Mouse (Mus musculus) intestine, embryonic 14.5 days (tissue): Measurements from ENCODE around the gene Fam78a. TPM values are rescaled to one million over a fixed set of nuclear protein-coding genes. Genes with fewer than 3 reads are reported as not detected.

ENCODE experiments used
- ATAC-seq: fragments of 200-750 bp; cut with Nextera tagmentation; replicated peaks from 2 replicates; pipeline ENCODE4 v1.8.0; 2017; ENCODE audit warnings: low read depth, moderate number of reproducible peaks, moderate TSS enrichment, moderate library complexity; ENCODE audit not compliant: low FRiP score, low TSS enrichment
- DNase-seq: peaks from one replicate; pipeline ENCODE4 v3.0.0-alpha.2; 2018; ENCODE audit warnings: low spot score
- H3K27ac ChIP-seq: fragments of 300-500 bp; sonication (generic); 2 replicates; pipeline ENCODE4 v1.5.1; 2014; ENCODE audit warnings: low read depth, mild to moderate bottlenecking, control low read depth
- H3K27me3 ChIP-seq: fragments of 300-500 bp; sonication (generic); replicated peaks from 2 replicates; pipeline ENCODE4 v1.6.1; 2014; ENCODE audit warnings: low read length, control low read depth; ENCODE audit not compliant: control insufficient read depth, insufficient read depth
- H3K36me3 ChIP-seq: fragments of 300-500 bp; sonication (generic); 2 replicates; pipeline ENCODE4 v1.6.1; 2014; ENCODE audit warnings: low read length, control low read depth; ENCODE audit not compliant: control insufficient read depth, insufficient read depth
- H3K4me1 ChIP-seq: fragments of 300-500 bp; sonication (generic); replicated peaks from 2 replicates; pipeline ENCODE4 v1.6.1; 2014; ENCODE audit warnings: low read length, control low read depth, mixed read lengths; ENCODE audit not compliant: control insufficient read depth, insufficient read depth
- H3K4me2 ChIP-seq: fragments of 300-500 bp; sonication (generic); 2 replicates; pipeline ENCODE4 v1.6.1; 2014; ENCODE audit warnings: low read length
- H3K4me3 ChIP-seq: fragments of 300-500 bp; sonication (generic); 2 replicates; pipeline ENCODE4 v1.5.1; 2014; ENCODE audit warnings: low read depth, low read length, control low read depth, mixed read lengths
- H3K9ac ChIP-seq: fragments of 300-500 bp; sonication (generic); 2 replicates; pipeline ENCODE4 v1.6.1; 2014; ENCODE audit warnings: mild to moderate bottlenecking, low read length
- H3K9me3 ChIP-seq: fragments of 300-500 bp; sonication (generic); 2 replicates; pipeline ENCODE4 v1.6.1; 2016; ENCODE audit warnings: low read length, control low read depth; ENCODE audit not compliant: control insufficient read depth
- WGBS: fragments of 180-500 bp; shearing (Covaris S2); extraction: QIAGEN DNeasy Blood & Tissue Kit; methylation state at CpG from one replicate; pipeline ENCODE4 v1.1.7; 2014; 5-methylcytosine and 5-hydroxymethylcytosine counted together
- polyA plus RNA-seq: library from polyadenylated mRNA; unstranded; fragments of >200 nt; fragmentation: Nextera tagmentation; extraction: Ambion mirVana; gene quantifications from 2 replicates; pipeline ENCODE4 v1.2.1, GENCODE M21; 2014

The Fam78a gene
- polyA plus RNA-seq, 1 experiment from 2014 or later, result 1.7 TPM

DNA sequence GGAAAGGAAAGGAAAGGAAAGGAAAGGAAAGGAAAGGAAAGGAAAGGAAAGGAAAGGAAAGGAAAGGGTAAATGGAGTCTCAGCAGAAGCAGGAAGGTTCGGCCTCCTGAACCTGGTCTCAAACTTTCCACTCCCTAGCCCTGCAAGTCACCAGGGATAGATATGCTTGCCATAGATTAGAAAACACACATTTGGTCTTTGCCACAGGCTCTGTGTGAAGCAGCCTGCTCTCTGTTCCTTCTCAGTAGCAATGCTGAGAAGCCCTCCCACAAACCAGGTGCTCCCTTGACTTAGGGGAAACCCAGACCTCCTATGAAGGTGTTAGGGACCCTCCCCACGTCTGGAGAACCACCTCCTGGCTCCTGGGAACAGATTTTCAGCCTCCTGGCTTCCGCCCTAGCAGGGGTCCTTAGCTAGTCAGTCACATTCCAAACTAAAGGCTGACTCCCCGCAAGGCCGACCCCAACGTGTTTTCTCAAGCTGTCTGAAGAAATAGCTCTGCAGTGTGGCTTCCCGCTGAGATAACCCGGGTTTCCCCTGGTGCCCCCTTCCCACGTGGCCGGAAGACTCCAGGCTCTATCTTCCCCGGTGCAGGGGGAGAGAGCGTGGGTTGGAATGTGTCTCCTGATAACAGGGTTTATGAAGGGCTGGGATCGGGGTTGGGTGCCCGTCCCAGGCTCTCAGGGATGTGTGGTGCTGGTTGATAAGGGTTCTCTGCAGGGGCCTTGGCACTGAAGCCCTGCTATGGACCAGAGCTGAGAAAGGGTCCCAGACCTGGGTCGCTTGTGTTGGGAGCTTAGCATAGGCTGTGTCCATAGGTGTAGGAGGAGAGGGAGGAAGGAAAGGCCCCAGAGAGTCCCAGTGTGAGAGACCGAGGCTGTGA is 43.2 kb upstream of the Fam78a start:
- Histone ChIP-seq H3K27me3 (no peaks in the 10 kb centered on the region), H3K4me2 (no peak overlapping the region)
- ATAC-seq, result no peak

GRCm38 (mm10) chr2:32121785-32122184 is 37.1 kb upstream of the Fam78a start:
- Histone ChIP-seq H3K36me3 (no peaks in the 10 kb centered on the region), H3K27me3 (no peaks in the 10 kb centered on the region), H3K4me2 (no peak overlapping the region), H3K9ac (no peak overlapping the region), H3K9me3 (no peaks in the 10 kb centered on the region), H3K4me1 (no peaks in the 10 kb centered on the region), H3K27ac (no peak overlapping the region), H3K4me3 (no peak overlapping the region)
- no peak for ATAC-seq
- DNase-seq, result no peak
- WGBS, result 83% methylated on average over 2 of the region's 2 CpGs

More for the DNA sequence above, 43.2 kb upstream of the Fam78a start:
- H3K4me1 ChIP-seq, result peaks cover 6% of the 10 kb centered on the region; the same call in 1 of the 2 replicates
- H3K9me3 ChIP-seq, result no peaks in the 10 kb centered on the region
- peak; percentile 57 for DNase-seq
- peak overlapping the region; percentile 47; the same call in 1 of the 2 replicates for H3K27ac ChIP-seq
- H3K9ac ChIP-seq, result no peak overlapping the region
- no peaks in the 10 kb centered on the region for H3K36me3 ChIP-seq
- WGBS, result 18% methylated on average over 16 of the region's 16 CpGs
- no peak overlapping the region for H3K4me3 ChIP-seq

DNA sequence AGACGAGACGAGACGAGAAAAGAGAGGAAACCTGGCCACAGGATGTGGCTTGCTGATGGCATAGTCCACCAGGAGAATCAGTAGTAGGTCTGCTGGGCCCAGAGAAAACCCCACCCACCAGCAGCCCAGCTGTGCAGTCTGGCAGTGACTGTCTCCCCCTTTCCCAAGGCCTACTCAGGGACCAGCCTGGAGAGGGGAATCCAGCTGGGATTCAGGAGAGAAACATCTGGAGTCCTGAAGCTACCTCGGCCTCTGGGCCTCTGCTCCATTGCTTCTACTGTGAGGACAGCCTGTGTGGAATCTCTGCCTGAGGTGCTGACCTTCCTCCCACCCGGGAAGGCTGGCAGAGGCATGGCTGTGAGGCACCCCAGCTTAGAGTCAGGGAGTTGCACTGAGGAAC is 36.5 kb upstream of the Fam78a start:
- no peak for ATAC-seq
- no peaks in the 10 kb centered on the region for H3K9me3 ChIP-seq
- no peak overlapping the region for H3K9ac ChIP-seq
- no peak overlapping the region for H3K4me3 ChIP-seq
- H3K27ac ChIP-seq, result no peak overlapping the region
- no peak overlapping the region for H3K4me2 ChIP-seq
- no peaks in the 10 kb centered on the region for H3K27me3 ChIP-seq
- no peaks in the 10 kb centered on the region for H3K36me3 ChIP-seq
- no peaks in the 10 kb centered on the region for H3K4me1 ChIP-seq
- DNase-seq, result no peak
- 58% methylated on average over 5 of the region's 5 CpGs for WGBS

DNA sequence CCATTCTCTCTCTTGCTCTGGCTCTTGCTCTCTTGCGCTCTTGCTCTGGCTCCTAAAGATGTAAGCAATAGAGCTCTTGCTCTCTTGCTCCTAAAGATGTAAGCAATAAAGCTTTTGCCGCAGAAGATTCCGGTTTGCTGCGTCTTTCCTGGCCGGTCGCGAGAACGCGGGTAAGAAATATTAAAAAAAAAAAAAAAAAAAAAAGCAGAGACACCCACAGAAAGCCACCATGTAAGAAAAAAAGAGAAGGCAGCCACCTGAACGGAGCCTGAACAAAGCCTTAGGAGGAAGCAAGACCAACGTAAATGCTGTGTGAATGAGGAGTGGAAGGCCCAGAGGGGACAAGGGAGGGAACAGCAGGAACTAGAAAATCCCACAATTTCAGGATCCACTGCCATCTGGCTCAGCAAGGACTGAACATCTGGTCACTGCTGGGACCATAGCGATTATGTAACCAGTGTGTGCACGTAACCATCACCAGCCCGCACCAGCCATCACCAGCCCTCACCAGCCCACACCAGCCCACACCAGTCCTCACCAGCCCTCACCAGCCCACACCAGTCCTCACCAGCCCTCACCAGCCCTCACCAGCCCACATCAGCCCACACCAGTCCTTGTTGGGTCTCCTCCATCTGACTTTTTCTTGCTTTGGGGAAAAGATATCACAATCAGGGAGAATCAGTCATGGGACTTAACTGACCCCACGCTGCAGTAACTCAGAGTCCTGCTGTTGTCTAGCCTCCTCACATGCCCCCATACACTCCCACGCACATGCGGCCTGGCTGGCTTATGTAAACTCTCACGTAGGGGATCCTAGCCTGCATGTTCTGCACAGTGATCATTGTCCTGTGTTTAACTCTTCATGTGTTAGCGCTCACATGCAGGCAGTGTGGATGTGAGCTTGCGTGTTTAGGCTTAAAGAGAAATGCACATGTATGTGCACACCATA is 35.4 kb upstream of the Fam78a start:
- WGBS, result 87% methylated on average over 20 of the region's 20 CpGs
- Histone ChIP-seq H3K9me3 (no peaks in the 10 kb centered on the region), H3K36me3 (no peaks in the 10 kb centered on the region), H3K27me3 (no peaks in the 10 kb centered on the region), H3K27ac (no peak overlapping the region), H3K4me2 (no peak overlapping the region), H3K9ac (no peak overlapping the region), H3K4me1 (no peaks in the 10 kb centered on the region), H3K4me3 (no peak overlapping the region)
- DNase-seq (no peak), ATAC-seq (no peak)

DNA sequence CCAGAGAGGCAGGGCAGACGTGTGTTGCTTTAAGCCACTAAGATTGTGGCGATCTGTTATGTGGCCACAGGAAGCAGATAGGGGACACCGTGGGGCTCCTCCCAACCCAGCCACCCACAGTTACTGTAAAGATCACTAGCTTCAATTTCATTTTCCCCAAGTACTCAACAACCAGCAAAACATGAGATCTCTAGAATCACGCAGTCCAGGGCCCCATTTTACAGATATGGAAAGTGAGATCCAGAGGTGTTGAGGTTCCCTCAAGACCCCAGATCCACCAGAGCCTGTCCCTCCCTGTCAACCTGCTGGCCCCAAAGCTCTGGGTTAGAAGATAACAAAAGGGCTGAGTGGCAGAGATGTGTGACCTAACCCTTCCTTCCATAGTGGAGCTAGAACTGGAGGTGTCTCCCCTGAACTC is 31.2 kb upstream of the Fam78a start:
- no peaks in the 10 kb centered on the region for H3K27me3 ChIP-seq
- no peak overlapping the region for H3K4me2 ChIP-seq
- H3K36me3 ChIP-seq, result no peaks in the 10 kb centered on the region
- no peaks in the 10 kb centered on the region for H3K9me3 ChIP-seq
- ATAC-seq (no peak), DNase-seq (no peak)
- H3K27ac ChIP-seq, result no peak overlapping the region
- WGBS, result 88% methylated on average over 4 of the region's 4 CpGs
- H3K4me3 ChIP-seq, result no peak overlapping the region
- H3K9ac ChIP-seq, result no peak overlapping the region
- no peaks in the 10 kb centered on the region for H3K4me1 ChIP-seq

- 74% methylated on average over 2 of the region's 2 CpGs for WGBS
- Histone ChIP-seq H3K27me3 (no peaks in the 10 kb centered on the region), H3K36me3 (no peaks in the 10 kb centered on the region), H3K9me3 (no peaks in the 10 kb centered on the region), H3K4me2 (no peak overlapping the region), H3K4me1 (no peaks in the 10 kb centered on the region), H3K27ac (no peak overlapping the region), H3K9ac (no peak overlapping the region), H3K4me3 (no peak overlapping the region)
- no peak for ATAC-seq
- no peak for DNase-seq
Observed at GRCm38 (mm10) chr2:32112548-32112947, 27.9 kb upstream of the Fam78a start.

DNA sequence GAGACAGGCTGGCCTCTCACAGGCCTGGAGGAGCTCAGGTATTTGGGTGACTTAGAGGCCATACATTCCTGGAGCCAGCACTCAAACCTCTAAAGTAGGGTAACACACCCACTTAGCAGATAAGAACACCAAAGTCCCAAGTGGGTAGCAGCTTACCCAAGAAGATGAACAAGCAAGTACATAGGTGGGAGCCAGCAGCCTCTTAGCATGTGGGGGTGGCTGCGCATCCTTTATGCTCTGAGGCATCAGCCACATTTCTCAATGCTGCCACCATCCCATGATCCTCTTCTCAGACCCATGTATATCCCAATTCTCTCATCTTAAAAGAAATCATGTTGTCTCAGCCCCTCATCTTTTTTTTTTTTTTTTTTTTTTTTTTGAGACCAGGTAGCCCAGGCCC is 26.6 kb upstream of the Fam78a start:
- no peaks in the 10 kb centered on the region for H3K36me3 ChIP-seq
- ATAC-seq (no peak), DNase-seq (no peak)
- H3K9me3 ChIP-seq, result no peaks in the 10 kb centered on the region
- no peaks in the 10 kb centered on the region for H3K27me3 ChIP-seq
- H3K27ac ChIP-seq, result no peak overlapping the region
- H3K4me2 ChIP-seq, result no peak overlapping the region
- H3K9ac ChIP-seq, result no peak overlapping the region
- no peaks in the 10 kb centered on the region for H3K4me1 ChIP-seq
- 100% methylated on average over 1 of the region's 1 CpGs for WGBS
- H3K4me3 ChIP-seq, result no peak overlapping the region

DNA sequence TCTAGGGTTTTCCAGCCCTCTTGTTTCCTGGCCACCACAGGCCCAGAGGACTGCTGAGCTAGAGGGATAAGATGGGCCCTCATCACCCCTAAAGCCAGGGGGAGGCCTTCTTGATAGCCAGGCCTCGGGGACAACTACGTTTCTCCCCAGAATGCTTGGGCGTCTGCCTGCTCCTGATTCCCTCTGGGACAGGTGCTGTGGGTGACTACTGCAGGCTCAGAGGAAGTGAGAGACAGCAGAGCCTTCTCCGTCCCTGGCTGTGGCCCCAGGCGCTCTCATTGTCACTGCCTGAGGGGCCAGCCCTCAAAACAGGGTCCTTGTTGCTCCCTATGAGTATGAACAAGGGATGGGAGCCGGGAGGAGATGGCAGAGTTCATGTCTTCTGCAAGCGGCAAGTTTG is 21.3 kb upstream of the Fam78a start:
- WGBS, result 73% methylated on average over 7 of the region's 7 CpGs
- no peak for DNase-seq
- ATAC-seq, result no peak
- H3K9ac ChIP-seq, result no peak overlapping the region
- no peak overlapping the region for H3K4me2 ChIP-seq
- no peak overlapping the region for H3K4me3 ChIP-seq
- H3K4me1 ChIP-seq, result no peaks in the 10 kb centered on the region
- H3K27ac ChIP-seq, result no peak overlapping the region
- H3K36me3 ChIP-seq, result no peaks in the 10 kb centered on the region
- no peaks in the 10 kb centered on the region for H3K27me3 ChIP-seq
- no peaks in the 10 kb centered on the region for H3K9me3 ChIP-seq
